Mouse (Mus musculus) R1 (cell line): Measurements from ENCODE around the gene Neurl1b.

Experiments
- DNase-seq: peaks from one replicate; pipeline ENCODE4 v3.0.0-alpha.2; 2018; ENCODE audit warnings: low read depth, low spot score

Gene Neurl1b

DNA sequence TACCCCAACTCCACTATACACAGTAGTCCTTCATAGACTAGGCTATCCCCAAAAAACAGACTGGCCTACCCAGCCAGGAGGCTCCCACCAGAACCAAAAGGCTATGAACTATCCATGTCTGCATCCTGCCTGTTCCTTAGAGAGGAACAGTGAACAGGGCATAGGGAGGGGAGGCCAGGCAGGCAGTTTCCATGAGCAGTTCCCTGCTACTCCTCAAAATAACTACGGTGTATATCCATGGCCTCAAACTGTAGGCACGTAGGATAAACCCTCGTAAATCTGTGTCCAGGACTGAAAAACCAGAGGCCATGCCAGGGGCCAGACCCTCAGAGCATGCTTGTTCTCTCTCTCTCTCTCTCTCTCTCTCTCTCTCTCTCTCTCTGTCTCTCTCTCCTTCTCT, 17.9 kb upstream of the Neurl1b start:
- DNase-seq = no peak

GRCm38 (mm10) chr17:26397339-26397738, 17.3 kb upstream of the Neurl1b start:
- DNase-seq = no peak

GRCm38 (mm10) chr17:26405340-26406100, 9.1 kb upstream of the Neurl1b start:
- no peak for DNase-seq

DNA sequence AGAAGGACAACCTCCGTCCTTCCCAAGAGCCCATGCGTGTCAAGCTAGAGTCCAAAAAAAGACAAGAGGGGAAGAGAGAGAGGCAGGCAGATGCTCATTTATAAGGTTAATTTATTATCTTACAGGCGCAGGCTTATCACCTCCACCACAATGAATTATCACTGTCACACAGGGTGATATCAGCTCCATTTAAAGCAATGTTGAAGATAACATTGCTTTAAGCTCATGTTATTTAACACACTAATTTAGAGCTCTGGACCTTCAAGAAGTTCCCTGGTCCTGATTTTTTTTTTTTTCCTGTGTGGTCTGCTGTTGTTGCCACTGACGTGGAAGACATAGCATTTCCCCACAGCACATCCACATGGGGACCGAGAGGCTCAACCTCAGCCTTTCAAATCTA, 1.7 kb upstream of the Neurl1b start:
- DNase-seq = no peak

GRCm38 (mm10) chr17:26414184-26414522, 476 bp upstream of the Neurl1b start:
- no peak for DNase-seq

- DNase-seq = peak; percentile 23
Observed at GRCm38 (mm10) chr17:26415355-26415865, 781 bp downstream of the Neurl1b start.

GRCm38 (mm10) chr17:26416141-26416540, 1.5 kb downstream of the Neurl1b start:
- DNase-seq = no peak

DNA sequence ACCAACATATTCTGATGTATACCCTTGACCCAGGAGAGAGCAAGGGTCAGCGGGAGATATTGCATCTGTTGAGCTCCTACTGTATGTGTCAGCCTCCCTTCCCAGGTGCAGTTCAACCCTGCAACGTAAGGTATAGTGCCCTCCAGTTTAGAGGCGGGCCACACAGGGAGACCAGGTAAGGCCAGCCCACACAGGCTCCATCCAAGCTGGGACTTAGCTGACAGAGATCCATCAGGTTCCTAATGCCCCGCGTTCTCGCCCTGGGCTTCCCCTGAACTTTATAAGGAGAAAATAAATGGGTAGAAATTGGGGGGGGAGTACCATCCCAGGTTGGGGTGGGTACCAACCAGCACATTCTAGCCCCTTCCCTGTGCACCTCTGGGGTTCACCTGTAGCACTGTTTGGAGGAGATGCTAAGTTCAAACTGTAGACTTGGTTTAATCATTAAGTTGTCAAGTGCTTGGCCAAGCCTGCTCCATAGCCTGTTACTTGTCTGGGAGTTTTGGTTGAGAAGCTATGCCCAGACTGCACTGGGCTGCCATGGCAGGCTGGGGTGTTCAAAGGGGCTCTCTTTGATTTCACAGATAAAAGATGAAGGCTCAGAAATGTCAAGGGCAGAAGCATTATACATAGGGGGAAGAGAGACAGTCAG, 3.3 kb downstream of the Neurl1b start:
- DNase-seq = no peak

- no peak for DNase-seq
Observed at GRCm38 (mm10) chr17:26420491-26421247, 6.0 kb downstream of the Neurl1b start.

GRCm38 (mm10) chr17:26421561-26421960, 6.9 kb downstream of the Neurl1b start:
- peak; percentile 64 for DNase-seq

DNA sequence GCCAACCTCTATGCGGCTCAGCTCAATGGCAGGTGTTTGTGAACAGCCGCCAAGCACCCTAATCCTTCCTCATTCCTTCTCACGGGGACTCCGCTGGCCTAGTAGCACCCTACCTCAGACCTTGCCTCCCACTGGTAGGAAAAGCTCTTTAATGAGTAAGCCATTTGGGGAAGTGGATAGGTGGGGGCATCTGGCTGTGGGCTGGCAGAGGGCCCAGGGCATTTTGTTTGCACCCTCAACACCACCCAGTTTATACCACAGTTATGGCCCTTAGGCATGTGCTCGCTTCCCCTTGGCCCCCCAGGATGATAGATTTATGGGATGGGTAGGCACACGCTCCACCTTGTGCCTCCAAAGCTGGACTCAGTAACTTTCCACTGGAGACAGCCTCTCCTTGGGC, 7.8 kb downstream of the Neurl1b start:
- no peak for DNase-seq

DNA sequence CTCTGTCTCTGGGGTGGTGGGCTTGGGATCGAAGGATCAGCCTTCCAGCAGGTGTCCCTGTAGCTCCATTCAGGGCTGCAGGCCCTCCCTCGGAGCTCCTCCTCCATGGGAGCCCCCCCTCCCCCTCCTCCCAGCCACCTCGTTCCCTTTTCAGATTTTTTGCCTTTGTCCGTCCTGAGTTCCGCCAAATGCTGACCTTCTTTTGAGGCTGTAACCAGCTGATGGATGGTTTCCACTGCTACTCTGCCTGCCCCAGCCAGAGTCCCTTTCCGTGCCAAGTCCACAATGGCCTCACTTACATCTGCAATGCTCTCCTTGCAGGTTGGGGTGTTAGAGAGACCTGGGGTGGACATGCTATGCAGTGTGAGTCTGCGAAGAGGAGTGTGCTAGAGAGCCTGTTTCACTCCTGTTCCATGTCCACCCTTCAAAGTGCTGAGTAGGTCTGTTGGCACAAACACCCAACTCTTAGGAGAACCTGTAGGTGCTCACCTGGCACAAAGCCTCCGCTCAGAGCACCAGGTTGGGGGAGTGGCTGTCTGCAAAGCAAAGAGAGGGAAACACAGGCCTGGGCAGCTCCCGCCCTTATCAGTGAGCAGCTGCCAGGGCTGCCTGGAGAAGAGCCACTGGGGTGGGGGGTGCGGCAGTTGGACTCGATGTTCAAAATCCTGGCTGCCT, 9.5 kb downstream of the Neurl1b start:
- DNase-seq = no peak

GRCm38 (mm10) chr17:26424973-26425735, 10.5 kb downstream of the Neurl1b start:
- DNase-seq = no peak

DNA sequence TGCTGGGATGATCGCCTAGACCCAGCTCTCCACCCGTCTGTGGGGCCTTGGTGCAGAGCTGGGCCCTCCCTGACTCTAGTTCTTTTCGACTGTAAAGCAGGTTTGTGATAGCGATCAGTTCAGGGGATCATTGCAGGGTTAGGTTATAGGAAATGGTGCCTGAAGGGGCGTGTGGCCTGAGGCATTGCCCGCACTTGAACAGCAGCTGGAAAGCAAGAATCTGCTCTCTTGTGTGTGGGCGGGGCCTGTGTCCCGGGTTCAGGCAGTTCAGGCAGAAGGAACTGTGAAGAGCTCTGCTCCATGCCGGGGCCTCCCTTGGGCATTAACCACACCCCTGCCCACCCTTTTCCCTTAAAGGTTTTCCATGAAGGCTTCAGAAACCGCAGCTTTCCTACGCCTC, 18.7 kb downstream of the Neurl1b start:
- peak; percentile 72 for DNase-seq

GRCm38 (mm10) chr17:26437089-26437815, 22.6 kb downstream of the Neurl1b start:
- no peak for DNase-seq

- no peak for DNase-seq
Observed at GRCm38 (mm10) chr17:26439001-26439400, 24.4 kb downstream of the Neurl1b start.

GRCm38 (mm10) chr17:26441024-26441423, 26.4 kb downstream of the Neurl1b start:
- DNase-seq = no peak

DNA sequence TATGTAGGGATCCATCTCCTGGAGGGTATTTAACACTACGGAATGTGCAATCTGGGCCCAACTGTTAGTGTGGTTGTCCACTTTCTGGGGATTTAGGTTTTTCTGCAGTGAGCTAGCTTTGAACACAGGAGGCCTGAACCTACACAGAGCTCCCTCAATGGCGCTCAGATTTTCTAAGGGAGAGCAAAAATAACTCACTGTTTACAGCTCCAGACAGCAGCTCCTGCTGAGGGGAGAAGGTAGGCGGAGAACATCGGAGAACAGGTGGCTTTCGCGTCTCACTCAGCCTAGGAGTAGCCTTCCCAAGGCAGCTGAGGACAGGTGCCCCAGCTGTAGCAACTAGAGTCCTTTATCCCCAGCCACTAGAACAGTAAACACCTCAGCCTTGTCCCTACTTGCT, 27.6 kb downstream of the Neurl1b start:
- no peak for DNase-seq

DNA sequence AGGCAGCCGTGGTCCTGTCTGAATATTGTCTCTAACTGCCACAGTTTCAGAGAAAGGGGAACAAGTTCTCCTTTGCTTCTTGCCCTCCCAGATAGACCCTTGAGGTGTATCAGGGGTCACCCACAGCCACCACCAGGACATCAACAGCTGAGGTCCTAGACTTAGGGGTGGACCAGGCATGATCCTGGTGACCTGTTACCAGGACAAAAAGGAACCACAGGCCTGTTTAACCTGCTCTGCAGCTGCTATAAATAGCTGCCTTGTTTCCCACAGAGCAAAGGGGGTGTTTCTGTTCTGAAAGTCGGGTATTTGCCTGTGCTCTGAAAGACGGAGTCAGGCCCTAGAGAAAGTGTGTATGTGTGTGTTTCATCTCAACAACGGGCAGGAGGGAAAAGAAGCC, 29.2 kb downstream of the Neurl1b start:
- no peak for DNase-seq

GRCm38 (mm10) chr17:26449472-26449871, 34.8 kb downstream of the Neurl1b start:
- DNase-seq = no peak
